Mouse (Mus musculus) lung, adult 18-20 months (tissue): ENCODE measurements at regions not wholly inside any gene's neighbourhood (a gene's known extent, or its start where the extent isn't known, plus 50 kb on each side); places are given as distances from the start of the nearest gene placed in this dataset.

Experiments
- DNase-seq, 2 experiments: peaks; one replicate each; pipeline ENCODE4 v3.0.0; 2022; ENCODE audit warnings: mixed read lengths in 2 of 2

GRCm38 (mm10) chr9:103925486-103925885, 76.9 kb upstream of the Nphp3 start:
- no peak for DNase-seq

- DNase-seq: no peak
These were observed 73.4 kb upstream of the Nphp3 start for GRCm38 (mm10) chr9:103928744-103929527.

- no peak for DNase-seq
These were observed 64.3 kb upstream of the Nphp3 start for GRCm38 (mm10) chr9:103938070-103938469.

- DNase-seq: no peak
These were observed 62.3 kb upstream of the Nphp3 start for GRCm38 (mm10) chr9:103940010-103940409.

- DNase-seq: no peak
These were observed 61.8 kb upstream of the Nphp3 start for GRCm38 (mm10) chr9:103940506-103940905.

GRCm38 (mm10) chr9:103941176-103941900, 61.0 kb upstream of the Nphp3 start:
- no peak for DNase-seq

GRCm38 (mm10) chr9:103941901-103942260, 60.5 kb upstream of the Nphp3 start:
- DNase-seq: no peak

GRCm38 (mm10) chr9:103945406-103945805, 56.9 kb upstream of the Nphp3 start:
- DNase-seq: no peak

GRCm38 (mm10) chr9:103951799-103952198, 50.5 kb upstream of the Nphp3 start:
- no peak for DNase-seq
